Comparison of ENCODE assay signal across 8 mouse cellular contexts in the genomic region with DNA sequence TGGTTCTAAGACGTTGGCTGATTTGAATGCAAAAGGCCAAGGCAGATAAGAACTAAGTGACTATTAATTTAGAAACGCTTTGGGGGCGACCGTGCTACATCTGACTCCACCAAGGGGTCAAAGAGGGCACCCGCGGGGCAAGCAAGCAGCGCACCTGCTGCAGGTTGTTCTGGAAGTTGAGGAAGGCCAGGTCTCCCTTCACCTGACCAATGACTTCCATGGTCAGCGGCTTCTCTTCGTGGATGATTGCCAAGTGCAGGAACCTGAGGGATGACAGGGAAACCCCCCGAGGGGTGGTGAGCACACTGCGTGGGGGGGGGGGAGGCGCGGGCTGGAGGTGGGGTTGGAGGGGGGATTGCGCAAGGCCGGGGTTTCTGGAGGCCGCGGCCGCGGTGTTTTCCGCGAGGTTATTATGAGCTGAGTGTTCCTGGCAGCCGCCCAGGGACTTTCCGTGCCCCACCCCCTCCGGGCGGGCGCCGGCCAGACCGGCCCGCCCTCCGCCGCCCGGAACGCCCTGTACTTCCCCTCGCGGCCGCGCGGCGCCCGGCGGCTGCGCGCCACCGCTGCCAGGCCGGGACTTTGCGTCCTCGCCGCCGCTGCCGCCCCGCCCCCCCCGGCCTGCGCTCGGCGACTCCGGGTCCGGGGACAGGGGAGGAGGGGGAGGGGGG. TPM values are rescaled to one million over a fixed set of nuclear protein-coding genes. Genes with fewer than 3 reads are reported as not detected.
DNase-seq lines count a peak whose midpoint lies in the region; TF ChIP-seq lines count a peak whose summit lies in the region.

No protein-coding gene starts in this region.

- TF ChIP-seq CTCF in cortical plate, adult 2 months (IDR thresholded peaks at IDR 0.05; ENCODE audit: extremely low read depth, insufficient read depth, low read length): no peak

- peak overlapping the region; percentile 95 for H3K27ac ChIP-seq in cortical plate, adult 2 months (ENCODE audit: insufficient read depth, low read length)

- DNase-seq in adipocyte (ENCODE audit: low spot score): peak; percentile 93
- peak; percentile 97 to 98 for DNase-seq in gastrocnemius, adult 8-10 months (ENCODE audit: low spot score in 2 of 2)
- peak; percentile 96 for DNase-seq in induced T-regulatory cell, adult 2 months (ENCODE audit: low read depth)
- peak; percentile 70 to 89 for DNase-seq in left cerebral cortex, adult 9 months (ENCODE audit: low spot score in 2 of 2)
- DNase-seq in right cerebral cortex, adult 2 months (ENCODE audit: low spot score in 2 of 2): peak; percentile 75 to 86
- peak; percentile 98 for DNase-seq in urinary bladder, postnatal 14 days (ENCODE audit: low spot score)

- H3K9me3 ChIP-seq in megakaryocyte, embryonic 14.5 days: no peaks in the 10 kb centered on the region

- no peak for TF ChIP-seq POLR2A in cortical plate, adult 2 months (IDR thresholded peaks at IDR 0.05; ENCODE audit: extremely low read depth, insufficient read depth, low read length)

- H3K4me3 ChIP-seq in cortical plate, adult 2 months (ENCODE audit: insufficient read depth, low read length): peak overlapping the region; percentile 100
- H3K4me3 ChIP-seq in megakaryocyte, embryonic 14.5 days (replicated peaks): peak overlapping the region; percentile 97

- H3K36me3 ChIP-seq in megakaryocyte, embryonic 14.5 days (replicated peaks; ENCODE audit: low read length): peaks cover 49% of the 10 kb centered on the region

- peaks cover 11% of the 10 kb centered on the region for H3K27me3 ChIP-seq in megakaryocyte, embryonic 14.5 days (replicated peaks)

- H3K4me1 ChIP-seq in cortical plate, adult 2 months (ENCODE audit: control insufficient read depth, insufficient read depth, low read length): no peaks in the 10 kb centered on the region; the same call in 1 of the 2 replicates
- H3K4me1 ChIP-seq in megakaryocyte, embryonic 14.5 days: peaks cover 78% of the 10 kb centered on the region

RNA-seq across cellular contexts. Expression of a gene that starts 0.8 kb away (rescaled TPM):
- polyA plus RNA-seq in cortical plate, adult 2 months (2012; rRNA removed): 35.4 and 40.2 TPM in 2 replicates
- total RNA-seq in gastrocnemius, adult 8-10 months (2022): 10 to 100 TPM; 18.1 to 43.5 (median 29.1) TPM
- 59.9 and 92.2 TPM in 2 replicates for polyA plus RNA-seq in megakaryocyte, embryonic 14.5 days (2012; ENCODE audit: insufficient read depth, low replicate concordance)

Comparison
In these comparisons a context has a peak if more than half of its experiments do, and no peak if none do; other contexts are left out.
1. Peak in every context shown above with its lines: DNase-seq, H3K4me3 ChIP-seq and H3K27ac ChIP-seq.